ENCODE assay signal across 21 mouse cellular contexts in genomic region chr6:81413611-81414010, GRCm38 (mm10).
DNase-seq lines count a peak whose midpoint lies in the region; TF ChIP-seq lines count a peak whose summit lies in the region.
"Had no signal": no experiment of that assay in that cellular context is flagged by ENCODE, and none has a peak within 500 bp of the region (broad histone marks: within the 10 kb centered on the region; RNA-seq: fewer than 3 reads in every experiment).

No protein-coding gene starts in this region.

- no peaks in the 10 kb centered on the region for H3K36me3 ChIP-seq in limb, embryonic 10.5 days
- H3K36me3 ChIP-seq in hindbrain, embryonic 10.5 days = no peaks in the 10 kb centered on the region
- H3K36me3 ChIP-seq: forebrain, embryonic 15.5 days; heart, embryonic 15.5 days; hindbrain, embryonic 13.5 days; midbrain, embryonic 10.5 days; neural tube, embryonic 12.5 days had no signal

- intact Hi-C loops in left cerebral cortex, postnatal 4 days (cut with DNase I) = loop anchor here (10.0 kb wide), 1 partner anchor 351 kb away; no protein-coding TSS in a partner anchor
- intact Hi-C loops in left cerebral cortex, adult 2 months (cut with DNase I) = no loop called here

- no peak overlapping the region for H3K4me3 ChIP-seq in left cerebral cortex, adult 2 months
- H3K4me3 ChIP-seq in limb, embryonic 10.5 days = no peak overlapping the region
- H3K4me3 ChIP-seq in hindbrain, embryonic 10.5 days = no peak overlapping the region
- H3K4me3 ChIP-seq: forebrain, embryonic 15.5 days; heart, adult 2 months; heart, embryonic 15.5 days; hindbrain, embryonic 13.5 days; midbrain, embryonic 10.5 days; neural tube, embryonic 12.5 days had no signal

- DNase-seq in left cerebral cortex, adult 11 months (ENCODE audit: low spot score) = peak; percentile 51
- no peak for DNase-seq in left cerebral cortex, postnatal 4 days
- peak; percentile 8 to 75 for DNase-seq in frontal cortex, postnatal 36 days (ENCODE audit: low spot score in 2 of 2)
- peak in 1 of 2 experiments; percentile 16 for DNase-seq in left cerebral cortex, adult 2 months (ENCODE audit: extremely low spot score in 1 of 2, low spot score in 2 of 2)
- DNase-seq in telencephalon, adult 2 months (ENCODE audit: low read depth, low spot score) = peak; percentile 90
- no peak for DNase-seq in limb, embryonic 10.5 days (ENCODE audit: low spot score)
- no peak for DNase-seq in hindbrain, embryonic 10.5 days (ENCODE audit: low spot score)
- DNase-seq: adrenal gland, postnatal 36 days; cerebellum, postnatal 10 days; gastrocnemius, postnatal 14 days; heart, adult 2 months; kidney, adult 9 months; kidney, postnatal 36 days; lung, adult 18-20 months; lung, postnatal 36 days; thymus, adult 2 months had no signal

- no peaks in the 10 kb centered on the region for H3K9me3 ChIP-seq in limb, embryonic 10.5 days (replicated peaks)
- no peaks in the 10 kb centered on the region for H3K9me3 ChIP-seq in hindbrain, embryonic 10.5 days
- H3K9me3 ChIP-seq: forebrain, embryonic 15.5 days; heart, embryonic 15.5 days; hindbrain, embryonic 13.5 days; midbrain, embryonic 10.5 days; neural tube, embryonic 12.5 days had no signal

- 93% methylated on average over 5 of the region's 5 CpGs for WGBS in limb, embryonic 10.5 days
- 92% methylated on average over 5 of the region's 5 CpGs for WGBS in hindbrain, embryonic 10.5 days

- peak overlapping the region; percentile 32; the same call in 1 of the 2 replicates for H3K27ac ChIP-seq in left cerebral cortex, adult 2 months
- no peak overlapping the region for H3K27ac ChIP-seq in limb, embryonic 10.5 days
- no peak overlapping the region for H3K27ac ChIP-seq in hindbrain, embryonic 10.5 days
- H3K27ac ChIP-seq: forebrain, embryonic 15.5 days; heart, adult 2 months; heart, embryonic 15.5 days; hindbrain, embryonic 13.5 days; midbrain, embryonic 10.5 days; neural tube, embryonic 12.5 days had no signal

- H3K27me3 ChIP-seq in limb, embryonic 10.5 days (ENCODE audit: low read depth, poor library complexity, severe bottlenecking) = no peaks in the 10 kb centered on the region
- H3K27me3 ChIP-seq in hindbrain, embryonic 10.5 days (ENCODE audit: insufficient read depth, poor library complexity, severe bottlenecking) = no peaks in the 10 kb centered on the region
- H3K27me3 ChIP-seq: forebrain, embryonic 15.5 days; heart, embryonic 15.5 days; hindbrain, embryonic 13.5 days; neural tube, embryonic 12.5 days had no signal

- no peak for TF ChIP-seq CTCF in left cerebral cortex, adult 2 months (IDR thresholded peaks at IDR 0.05)

- no peaks in the 10 kb centered on the region for H3K4me1 ChIP-seq in limb, embryonic 10.5 days
- H3K4me1 ChIP-seq in hindbrain, embryonic 10.5 days (replicated peaks) = no peaks in the 10 kb centered on the region
- H3K4me1 ChIP-seq: forebrain, embryonic 15.5 days; heart, embryonic 15.5 days; hindbrain, embryonic 13.5 days; midbrain, embryonic 10.5 days; neural tube, embryonic 12.5 days had no signal

Comparison
In these comparisons a context has a peak if more than half of its experiments do, and no peak if none do; other contexts are left out.
1. DNase-seq: peak in left cerebral cortex, adult 11 months (single experiment), frontal cortex, postnatal 36 days (2 of 2) and telencephalon, adult 2 months (single experiment); none in left cerebral cortex, postnatal 4 days (single experiment), limb, embryonic 10.5 days (single experiment) and hindbrain, embryonic 10.5 days (single experiment).